Mouse (Mus musculus) spleen, postnatal 14 days (tissue): ENCODE results near the gene Ryr3.
A peak's percentile ranks its signal among the peaks of the same experiment; 100 is the strongest.

ENCODE experiments used
- DNase-seq, 2 experiments: peaks; one replicate each; pipeline ENCODE4 v3.0.0; 2021 to 2022; ENCODE audit warnings: low spot score in 2 of 2

Ryr3 gene

GRCm38 (mm10) chr2:112912611-112913010, 304.3 kb downstream of the Ryr3 start:
- no peak for DNase-seq

- no peak for DNase-seq
Observed at GRCm38 (mm10) chr2:112910579-112910978, 306.3 kb downstream of the Ryr3 start.

GRCm38 (mm10) chr2:112909142-112909541, 307.8 kb downstream of the Ryr3 start:
- no peak for DNase-seq

GRCm38 (mm10) chr2:112900747-112901146, 316.1 kb downstream of the Ryr3 start:
- DNase-seq: no peak

DNA sequence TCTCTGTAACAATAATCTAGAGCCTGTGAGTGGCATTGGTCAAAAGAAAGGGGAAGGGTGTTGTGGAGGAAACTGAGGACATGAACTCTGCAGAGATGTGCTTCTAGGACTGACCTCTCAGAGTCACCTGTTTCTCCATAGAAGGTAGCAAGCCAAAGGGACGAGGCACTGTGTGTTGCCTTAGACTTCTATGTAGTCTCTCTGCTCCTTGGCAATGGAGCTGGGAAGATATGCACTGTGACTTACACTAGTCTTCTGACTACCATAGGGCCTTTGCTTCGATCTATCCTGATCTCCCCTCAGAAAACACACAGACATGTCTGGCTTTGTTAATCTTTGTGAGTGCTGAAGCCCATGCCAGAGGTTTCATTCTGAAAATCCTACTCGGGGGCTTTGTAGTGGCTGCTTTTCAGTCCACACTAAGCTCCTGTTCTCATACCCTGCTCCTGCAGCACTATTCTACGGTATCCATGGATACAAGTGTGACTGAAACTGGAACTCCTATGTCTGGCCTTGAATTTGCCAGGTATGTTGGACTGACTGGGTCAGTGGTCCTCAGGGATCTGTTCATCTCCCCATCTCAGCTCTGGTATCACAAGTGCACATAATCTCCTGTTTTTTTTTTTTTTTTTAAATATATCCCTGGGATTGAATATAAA, 332.3 kb downstream of the Ryr3 start:
- no peak for DNase-seq

GRCm38 (mm10) chr2:112881805-112882204, 335.1 kb downstream of the Ryr3 start:
- DNase-seq: no peak

- DNase-seq: no peak
Observed at GRCm38 (mm10) chr2:112881376-112881775, 335.5 kb downstream of the Ryr3 start.

DNA sequence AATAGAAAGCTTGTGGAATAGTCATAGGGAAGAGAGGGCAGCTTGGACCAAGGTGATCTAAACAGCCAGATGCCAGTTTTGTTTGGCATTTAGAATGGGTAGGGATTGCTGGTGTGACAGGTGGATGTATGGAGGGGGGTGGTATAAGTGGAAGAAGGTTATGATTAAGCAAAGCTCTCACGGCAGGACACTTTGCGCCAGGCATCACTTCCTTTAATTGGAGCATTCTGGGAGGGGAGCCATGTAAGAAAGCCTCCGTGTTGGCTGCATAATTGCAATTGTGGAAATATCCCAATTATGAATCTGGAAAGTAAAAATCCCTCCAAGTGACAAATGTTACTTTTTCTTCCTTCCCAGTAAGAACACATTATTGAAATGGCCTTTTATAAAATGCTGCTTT, 339.5 kb downstream of the Ryr3 start:
- no peak for DNase-seq

DNA sequence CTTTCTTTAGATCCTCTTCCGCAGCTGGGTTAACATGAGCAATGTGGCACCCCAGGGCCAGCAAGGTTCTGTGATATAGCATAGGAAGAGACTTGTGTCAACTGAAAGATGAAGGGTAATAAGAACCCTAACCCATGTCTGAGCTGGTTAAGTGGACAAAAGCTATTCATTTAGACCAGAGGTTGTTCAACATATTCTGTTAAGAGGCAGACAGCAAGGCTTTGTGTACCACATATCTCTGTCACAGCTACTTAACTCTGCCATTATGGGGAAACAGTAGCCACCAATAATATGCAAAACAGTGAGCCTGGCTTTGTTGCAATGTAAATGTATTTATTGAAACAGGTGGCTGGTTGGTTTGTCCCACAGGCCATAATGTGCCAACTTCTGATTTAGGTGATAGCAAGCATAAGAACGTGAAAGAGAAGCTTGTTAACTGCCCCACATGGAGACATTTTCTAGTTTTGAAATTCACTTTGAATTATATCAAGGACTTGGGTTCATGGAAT, 350.8 kb downstream of the Ryr3 start:
- no peak for DNase-seq

DNA sequence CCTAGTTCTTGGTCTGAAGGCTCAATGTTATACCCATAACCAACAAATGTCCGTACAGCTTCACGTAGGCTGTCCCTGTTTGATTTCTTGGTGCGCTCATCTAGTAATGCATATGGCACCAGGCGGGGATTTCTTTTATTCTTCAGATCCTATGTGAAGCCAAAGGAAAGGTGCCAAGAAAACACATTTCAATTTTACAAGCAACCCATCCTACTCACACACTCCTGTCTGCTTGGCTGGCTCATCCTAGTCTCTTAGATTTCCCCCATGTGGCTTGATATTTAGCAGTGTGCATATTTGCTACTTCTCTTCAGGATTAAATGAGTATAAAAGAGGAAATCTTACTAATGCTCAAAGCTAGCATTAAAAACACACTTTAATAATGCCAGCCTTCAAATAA, 355.1 kb downstream of the Ryr3 start:
- no peak for DNase-seq

- DNase-seq: no peak
Observed at GRCm38 (mm10) chr2:112845583-112846512, 371.0 kb downstream of the Ryr3 start.

GRCm38 (mm10) chr2:112842877-112843276, 374.0 kb downstream of the Ryr3 start:
- DNase-seq: no peak

GRCm38 (mm10) chr2:112831423-112832305, 385.2 kb downstream of the Ryr3 start:
- DNase-seq: no peak

DNA sequence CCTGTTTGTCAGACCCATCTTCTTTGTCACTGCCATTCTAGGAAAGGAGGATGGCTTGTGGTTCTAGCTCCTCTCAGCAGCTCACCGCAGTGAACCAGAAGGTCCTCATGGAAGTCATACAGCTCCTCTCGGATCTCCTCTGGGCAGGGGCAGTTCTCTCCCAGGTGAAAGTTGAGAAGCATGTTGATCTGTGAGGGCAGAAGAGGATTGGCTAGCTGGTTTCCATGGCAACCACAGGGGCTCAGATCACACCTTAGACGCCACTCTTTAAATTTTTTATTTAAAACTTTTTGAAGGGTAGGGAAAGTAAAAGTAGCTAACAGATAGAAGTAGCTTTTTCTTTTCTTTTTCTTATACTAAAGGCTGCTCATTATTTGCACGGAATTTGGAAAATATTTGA, 390.3 kb downstream of the Ryr3 start:
- DNase-seq: no peak

GRCm38 (mm10) chr2:112822721-112823120, 394.2 kb downstream of the Ryr3 start:
- DNase-seq: no peak

DNA sequence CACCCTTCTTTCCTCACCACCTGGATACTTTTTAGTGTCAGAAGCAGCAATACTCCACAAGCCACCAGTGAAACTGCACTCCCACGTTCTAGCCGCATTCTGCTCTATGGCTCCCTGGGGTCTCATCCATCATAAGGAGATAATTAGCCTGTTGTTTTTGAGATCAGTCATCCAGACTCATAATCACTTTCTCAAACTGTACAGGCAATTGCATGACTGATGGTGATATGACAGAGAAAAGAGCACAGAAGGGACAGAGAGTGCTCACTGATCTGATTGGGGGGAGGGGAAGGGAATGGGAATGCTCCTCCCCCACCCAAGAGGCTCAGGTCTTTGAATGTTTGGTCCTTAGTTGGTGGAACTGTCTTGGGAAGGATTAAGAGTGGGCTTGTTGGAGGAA, 397.8 kb downstream of the Ryr3 start:
- no peak for DNase-seq

- DNase-seq: no peak
Observed at GRCm38 (mm10) chr2:112816976-112817375, 399.9 kb downstream of the Ryr3 start.

- DNase-seq: no peak
Observed at GRCm38 (mm10) chr2:112815960-112816359, 400.9 kb downstream of the Ryr3 start.

GRCm38 (mm10) chr2:112812637-112813402, 404.1 kb downstream of the Ryr3 start:
- no peak for DNase-seq

GRCm38 (mm10) chr2:112806015-112806414, 410.9 kb downstream of the Ryr3 start:
- no peak for DNase-seq

DNA sequence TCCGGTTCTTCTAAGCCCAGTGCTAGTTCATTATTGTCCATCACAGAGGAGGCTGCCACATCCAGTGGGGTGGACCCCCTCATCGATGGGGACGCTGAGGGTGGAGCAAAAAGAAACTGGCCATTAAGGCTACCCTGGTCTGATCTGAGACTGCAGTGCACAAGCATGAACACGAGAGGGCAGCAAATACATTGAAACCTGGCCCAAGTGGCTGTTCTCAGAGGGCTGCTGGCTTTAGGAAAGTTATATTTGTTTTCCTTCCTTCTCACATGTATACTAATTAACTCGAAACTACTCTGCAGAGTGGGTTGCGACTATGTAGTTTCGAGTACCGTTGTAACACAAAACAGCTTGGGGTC, 416.9 kb downstream of the Ryr3 start:
- DNase-seq: peak in 1 of 2 experiments; percentile 7
